8 mouse cellular contexts compared by ENCODE assay signal in genomic region chr6:108306240-108306639, GRCm38 (mm10).
A peak's percentile ranks its signal among the peaks of the same experiment; 100 is the strongest.
DNase-seq lines count a peak whose midpoint lies in the region; ATAC-seq and TF ChIP-seq lines count a peak whose summit lies in the region.

No protein-coding gene starts in this region.

- peak overlapping the region; percentile 31; the same call in 1 of the 2 replicates for H3K9ac ChIP-seq in liver, postnatal 0 days (replicated peaks)
- peak overlapping the region; percentile 62 for H3K9ac ChIP-seq in stomach, embryonic 16.5 days (ENCODE audit: low read length)

- no peak for TF ChIP-seq EP300 in liver, postnatal 0 days (IDR thresholded peaks at IDR 0.05; ENCODE audit: low read depth)

- H3K27me3 ChIP-seq in liver, postnatal 0 days (ENCODE audit: insufficient read depth, low read length): no peaks in the 10 kb centered on the region
- no peaks in the 10 kb centered on the region for H3K27me3 ChIP-seq in stomach, embryonic 16.5 days (ENCODE audit: control insufficient read depth, insufficient read depth, low read length)

- H3K36me3 ChIP-seq in liver, postnatal 0 days (replicated peaks; ENCODE audit: insufficient read depth, low read length): no peaks in the 10 kb centered on the region
- no peaks in the 10 kb centered on the region for H3K36me3 ChIP-seq in stomach, embryonic 16.5 days (ENCODE audit: control insufficient read depth, insufficient read depth, low read length)

- peak; percentile 44; the same call in 1 of the 2 replicates for ATAC-seq in liver, postnatal 0 days
- peak; percentile 61; the same call in 1 of the 2 replicates for ATAC-seq in stomach, embryonic 16.5 days (ENCODE audit: insufficient read depth, low FRiP score)

- peaks cover 14% of the 10 kb centered on the region for H3K4me1 ChIP-seq in liver, postnatal 0 days (ENCODE audit: insufficient read depth)
- H3K4me1 ChIP-seq in stomach, embryonic 16.5 days (ENCODE audit: control insufficient read depth, insufficient read depth, low read length): peaks cover 14% of the 10 kb centered on the region

- intact Hi-C loops in left cerebral cortex, adult 2 months (cut with DNase I): no loop called here

- H3K4me2 ChIP-seq in liver, postnatal 0 days (ENCODE audit: low read depth, low read length): peak overlapping the region; percentile 62
- peak overlapping the region; percentile 33 for H3K4me2 ChIP-seq in stomach, embryonic 16.5 days (ENCODE audit: low read depth, low read length)

- H3K4me3 ChIP-seq in left cerebral cortex, adult 2 months: peak overlapping the region; percentile 18; the same call in 1 of the 2 replicates
- peak overlapping the region; percentile 28 for H3K4me3 ChIP-seq in liver, postnatal 0 days (ENCODE audit: low read depth, low read length)
- H3K4me3 ChIP-seq in stomach, embryonic 16.5 days (replicated peaks; ENCODE audit: low read length): peak overlapping the region; percentile 23; the same call in 1 of the 2 replicates

- H3K9me3 ChIP-seq in liver, postnatal 0 days (ENCODE audit: low read length): no peaks in the 10 kb centered on the region
- no peaks in the 10 kb centered on the region for H3K9me3 ChIP-seq in stomach, embryonic 16.5 days (replicated peaks; ENCODE audit: control insufficient read depth, low read length)

- 30% methylated on average over 11 of the region's 11 CpGs for WGBS in liver, postnatal 0 days (ENCODE audit: insufficient replicate concordance)
- 44% methylated on average over 11 of the region's 11 CpGs for WGBS in stomach, embryonic 16.5 days

- no peak for DNase-seq in left cerebral cortex, adult 2 months (ENCODE audit: extremely low spot score in 1 of 2, low spot score in 2 of 2)
- no peak for DNase-seq in left cerebral cortex, adult 8-10 months (ENCODE audit: low spot score in 2 of 2)
- DNase-seq in gastrocnemius, adult 8-10 months (ENCODE audit: low spot score in 2 of 2): peak; percentile 14 to 35
- peak; percentile 59 for DNase-seq in kidney, adult 11 months
- peak; percentile 28 for DNase-seq in liver, postnatal 0 days
- DNase-seq in frontal cortex, postnatal 10 days (ENCODE audit: low spot score in 2 of 2): no peak
- no peak for DNase-seq in layer of hippocampus, postnatal 36 days

- no peak for TF ChIP-seq CTCF in left cerebral cortex, adult 2 months (IDR thresholded peaks at IDR 0.05)
- no peak for TF ChIP-seq CTCF in liver, postnatal 0 days (IDR thresholded peaks at IDR 0.05; ENCODE audit: low read depth)

- H3K27ac ChIP-seq in left cerebral cortex, adult 2 months: peak overlapping the region; percentile 86
- peak overlapping the region; percentile 74 for H3K27ac ChIP-seq in liver, postnatal 0 days (ENCODE audit: low read depth)
- peak overlapping the region; percentile 90 for H3K27ac ChIP-seq in stomach, embryonic 16.5 days (ENCODE audit: low read length)

Comparison
In these comparisons a context has a peak if more than half of its experiments do, and no peak if none do; other contexts are left out.
1. DNase-seq: peak in gastrocnemius, adult 8-10 months (2 of 2), kidney, adult 11 months (single experiment) and liver, postnatal 0 days (single experiment); none in left cerebral cortex, adult 2 months (0 of 2), left cerebral cortex, adult 8-10 months (0 of 2), frontal cortex, postnatal 10 days (0 of 2) and layer of hippocampus, postnatal 36 days (0 of 2).
2. Peak in every context shown above with its lines, with median percentiles within 50 percentile points of each other: H3K27ac ChIP-seq and H3K4me3 ChIP-seq.